Mouse (Mus musculus): ENCODE measurements at regions not wholly inside any gene's neighbourhood (a gene's known extent, or its start where the extent isn't known, plus 50 kb on each side); places are given as distances from the start of the nearest gene placed in this dataset.
A peak's percentile ranks its signal among the peaks of the same experiment; 100 is the strongest.

DNA sequence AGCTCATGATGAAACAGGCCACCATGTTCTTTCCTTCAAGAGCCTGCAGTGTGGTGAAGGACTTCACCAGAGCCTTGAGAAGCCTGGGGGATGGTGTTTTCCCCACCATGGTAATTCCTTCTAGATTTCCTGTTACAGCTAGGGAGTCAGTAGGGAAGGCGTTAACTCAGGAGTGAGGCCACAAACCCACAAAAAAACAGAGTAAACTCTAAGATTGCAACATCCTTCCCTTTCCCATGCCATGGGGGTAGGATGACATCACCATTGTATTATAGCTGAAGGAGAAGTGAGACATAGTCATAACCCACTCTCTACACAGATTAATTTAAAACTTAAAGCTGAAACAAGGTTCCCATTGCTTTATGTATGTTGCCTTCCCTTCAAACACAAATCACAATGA lies 218.7 kb upstream of the F930015N05Rik start:
- TF ChIP-seq CTCF (IDR thresholded peaks at IDR 0.05; ENCODE audit: control insufficient read depth, insufficient read depth, insufficient read length) (no peak), USF1 (IDR thresholded peaks at IDR 0.05; ENCODE audit: low read depth) (no peak), MYOD1 (IDR thresholded peaks at IDR 0.05; ENCODE audit: control insufficient read depth, insufficient read length, low read depth) (no peak), MAX (IDR thresholded peaks at IDR 0.05) (no peak), MYOG (IDR thresholded peaks at IDR 0.05; ENCODE audit: control insufficient read depth, extremely low read depth, insufficient read length) (no peak), CEBPB (IDR thresholded peaks at IDR 0.05; ENCODE audit: low read depth) (peak; percentile 80)

Measured in C2C12 (cell line).